Mouse (Mus musculus): Measurements from ENCODE around the gene Lmntd2. TPM values are rescaled to one million over a fixed set of nuclear protein-coding genes. Genes with fewer than 3 reads are reported as not detected.
"Not testable (repeated sequence)": the region's sequence is repeated elsewhere in the genome, so short reads cannot be mapped to it uniquely, and the experiment has no call there.

Lmntd2 gene
- 0.05 TPM for polyA plus RNA-seq (2012; fragmentation: generic; extraction: Trizol)
- long read RNA-seq, experiment 1, partial matches to known transcripts, result 0 of 2 reads
- long read RNA-seq, experiment 1, other reads (novel, unspliced or antisense), result 2 of 2 reads
- long read RNA-seq, experiment 2, partial matches to known transcripts, result 0 of 1 reads
- long read RNA-seq, experiment 2, other reads (novel, unspliced or antisense), result 1 of 1 reads

- TF ChIP-seq MAX (IDR thresholded peaks at IDR 0.05) (no peak), CEBPB (IDR thresholded peaks at IDR 0.05; ENCODE audit: low read depth) (no peak), FOSL1 (IDR thresholded peaks at IDR 0.05; ENCODE audit: insufficient read depth, low read length, poor library complexity, severe bottlenecking) (no peak), MYOD1 (IDR thresholded peaks at IDR 0.05; ENCODE audit: control insufficient read depth, insufficient read length, low read depth) (no peak), MYOG (IDR thresholded peaks at IDR 0.05; ENCODE audit: control insufficient read depth, extremely low read depth, insufficient read length) (no peak), CTCF (IDR thresholded peaks at IDR 0.05; ENCODE audit: control insufficient read depth, insufficient read depth, insufficient read length) (no peak), USF1 (IDR thresholded peaks at IDR 0.05; ENCODE audit: low read depth) (no peak)
- H3ac ChIP-seq (ENCODE audit: control insufficient read depth, insufficient read length, low read depth), result no peak within 1 kb of the TSS
- H3K79me2 ChIP-seq (ENCODE audit: control insufficient read depth, insufficient read depth), result no peaks in the 10 kb centered on the region
- no peaks in the 10 kb centered on the region for H3K79me3 ChIP-seq (ENCODE audit: low read depth)
- peaks cover 52% of the 10 kb centered on the region for H3K27me3 ChIP-seq (ENCODE audit: control insufficient read depth, insufficient read depth, insufficient read length)
- H3K36me3 ChIP-seq (ENCODE audit: control insufficient read depth, insufficient read depth), result no peaks in the 10 kb centered on the region
- no peak within 1 kb of the TSS for H3K4me3 ChIP-seq (ENCODE audit: insufficient read depth, poor library complexity, severe bottlenecking)
Observed at GRCm38 (mm10) chr7:141213605-141214235, at the start of gene Lmntd2. Gene Lmntd2, minus strand, starts transcription at chr7:141214080.

GRCm38 (mm10) chr7:141263640-141264039 lies 49.8 kb upstream of the Lmntd2 start:
- no peaks in the 10 kb centered on the region for H3K79me2 ChIP-seq (ENCODE audit: control insufficient read depth, insufficient read depth)
- no peaks in the 10 kb centered on the region for H3K79me3 ChIP-seq (ENCODE audit: low read depth)
- TF ChIP-seq MYOD1 (IDR thresholded peaks at IDR 0.05; ENCODE audit: control insufficient read depth, insufficient read length, low read depth), result no peak
- TF ChIP-seq CTCF (IDR thresholded peaks at IDR 0.05; ENCODE audit: control insufficient read depth, insufficient read depth, insufficient read length), result no peak
- TF ChIP-seq MYOG (IDR thresholded peaks at IDR 0.05; ENCODE audit: control insufficient read depth, extremely low read depth, insufficient read length), result no peak
- TF ChIP-seq FOSL1 (IDR thresholded peaks at IDR 0.05; ENCODE audit: insufficient read depth, low read length, poor library complexity, severe bottlenecking), result no peak
- no peak overlapping the region for H3K4me3 ChIP-seq (ENCODE audit: insufficient read depth, poor library complexity, severe bottlenecking)
- no peak overlapping the region for H3ac ChIP-seq (ENCODE audit: control insufficient read depth, insufficient read length, low read depth)
- H3K36me3 ChIP-seq (ENCODE audit: control insufficient read depth, insufficient read depth), result peaks cover 43% of the 10 kb centered on the region
- H3K27me3 ChIP-seq (ENCODE audit: control insufficient read depth, insufficient read depth, insufficient read length), result no peaks in the 10 kb centered on the region

GRCm38 (mm10) chr7:141261480-141261879 lies 47.6 kb upstream of the Lmntd2 start:
- H3K4me3 ChIP-seq (ENCODE audit: insufficient read depth, poor library complexity, severe bottlenecking), result no peak overlapping the region
- H3K36me3 ChIP-seq (ENCODE audit: control insufficient read depth, insufficient read depth), result peaks cover 57% of the 10 kb centered on the region
- no peak overlapping the region for H3ac ChIP-seq (ENCODE audit: control insufficient read depth, insufficient read length, low read depth)
- no peaks in the 10 kb centered on the region for H3K79me3 ChIP-seq (ENCODE audit: low read depth)
- no peaks in the 10 kb centered on the region for H3K79me2 ChIP-seq (ENCODE audit: control insufficient read depth, insufficient read depth)
- TF ChIP-seq MYOD1 (IDR thresholded peaks at IDR 0.05; ENCODE audit: control insufficient read depth, insufficient read length, low read depth) (no peak), MYOG (IDR thresholded peaks at IDR 0.05; ENCODE audit: control insufficient read depth, extremely low read depth, insufficient read length) (no peak), FOSL1 (IDR thresholded peaks at IDR 0.05; ENCODE audit: insufficient read depth, low read length, poor library complexity, severe bottlenecking) (no peak), CEBPB (IDR thresholded peaks at IDR 0.05; ENCODE audit: low read depth) (no peak)
- H3K27me3 ChIP-seq (ENCODE audit: control insufficient read depth, insufficient read depth, insufficient read length), result no peaks in the 10 kb centered on the region

GRCm38 (mm10) chr7:141256159-141256558 lies 42.3 kb upstream of the Lmntd2 start:
- Histone ChIP-seq H3K27me3 (ENCODE audit: control insufficient read depth, insufficient read depth, insufficient read length) (no peaks in the 10 kb centered on the region), H3K79me2 (ENCODE audit: control insufficient read depth, insufficient read depth) (no peaks in the 10 kb centered on the region), H3K79me3 (ENCODE audit: low read depth) (no peaks in the 10 kb centered on the region), H3K4me3 (ENCODE audit: insufficient read depth, poor library complexity, severe bottlenecking) (no peak overlapping the region), H3ac (ENCODE audit: control insufficient read depth, insufficient read length, low read depth) (no peak overlapping the region), H3K36me3 (ENCODE audit: control insufficient read depth, insufficient read depth) (peaks cover 67% of the 10 kb centered on the region)
- no peak for TF ChIP-seq CTCF (IDR thresholded peaks at IDR 0.05; ENCODE audit: control insufficient read depth, insufficient read depth, insufficient read length)

- H3K79me2 ChIP-seq (ENCODE audit: control insufficient read depth, insufficient read depth), result not testable (repeated sequence)
- H3K36me3 ChIP-seq (ENCODE audit: control insufficient read depth, insufficient read depth), result peaks cover 73% of the 10 kb centered on the region
Observed at GRCm38 (mm10) chr7:141250486-141250885, 36.6 kb upstream of the Lmntd2 start.

GRCm38 (mm10) chr7:141231551-141231950 lies 17.7 kb upstream of the Lmntd2 start:
- Histone ChIP-seq H3ac (ENCODE audit: control insufficient read depth, insufficient read length, low read depth) (no peak overlapping the region), H3K4me3 (ENCODE audit: insufficient read depth, poor library complexity, severe bottlenecking) (no peak overlapping the region), H3K36me3 (ENCODE audit: control insufficient read depth, insufficient read depth) (peaks cover 44% of the 10 kb centered on the region), H3K79me3 (ENCODE audit: low read depth) (peaks cover 57% of the 10 kb centered on the region), H3K27me3 (ENCODE audit: control insufficient read depth, insufficient read depth, insufficient read length) (no peaks in the 10 kb centered on the region), H3K79me2 (ENCODE audit: control insufficient read depth, insufficient read depth) (peaks cover 75% of the 10 kb centered on the region)
- no peak for TF ChIP-seq MYOD1 (IDR thresholded peaks at IDR 0.05; ENCODE audit: control insufficient read depth, insufficient read length, low read depth)
- TF ChIP-seq CEBPB (IDR thresholded peaks at IDR 0.05; ENCODE audit: low read depth), result no peak
- no peak for TF ChIP-seq FOSL1 (IDR thresholded peaks at IDR 0.05; ENCODE audit: insufficient read depth, low read length, poor library complexity, severe bottlenecking)
- no peak for TF ChIP-seq MYOG (IDR thresholded peaks at IDR 0.05; ENCODE audit: control insufficient read depth, extremely low read depth, insufficient read length)
- TF ChIP-seq USF1 (IDR thresholded peaks at IDR 0.05; ENCODE audit: low read depth), result no peak
- TF ChIP-seq MAX (IDR thresholded peaks at IDR 0.05), result no peak
- no peak for TF ChIP-seq CTCF (IDR thresholded peaks at IDR 0.05; ENCODE audit: control insufficient read depth, insufficient read depth, insufficient read length)

More at GRCm38 (mm10) chr7:141250486-141250885, 36.6 kb upstream of the Lmntd2 start:
- H3K79me3 ChIP-seq (ENCODE audit: low read depth); H3K27me3 ChIP-seq (ENCODE audit: control insufficient read depth, insufficient read depth, insufficient read length); H3K4me3 ChIP-seq (ENCODE audit: insufficient read depth, poor library complexity, severe bottlenecking); H3ac ChIP-seq (ENCODE audit: control insufficient read depth, insufficient read length, low read depth): not testable (repeated sequence)

All from C2C12 (cell line).